Mouse (Mus musculus) ES-E14 (cell line): ENCODE measurements around the gene Gata2. TPM values are rescaled to one million over a fixed set of nuclear protein-coding genes. Genes with fewer than 3 reads are reported as not detected.

Source experiments
- DNase-seq: peaks from one replicate; pipeline ENCODE4 v3.0.0-alpha.2; 2013; ENCODE audit warnings: low read depth, low spot score
- H3K27ac ChIP-seq: 2 replicates; pipeline ENCODE4 v1.5.1; 2012; ENCODE audit warnings: low read depth, mild to moderate bottlenecking, low read length, moderate library complexity, mixed read lengths; ENCODE audit not compliant: poor library complexity, insufficient read depth, severe bottlenecking
- H3K36me3 ChIP-seq: 2 replicates; pipeline ENCODE4 v1.6.1; 2012; ENCODE audit warnings: mild to moderate bottlenecking, low read length, moderate library complexity, mixed read lengths; ENCODE audit not compliant: control insufficient read depth, poor library complexity, insufficient read depth, severe bottlenecking
- H3K4me1 ChIP-seq, 2 experiments: fragments of 150-350 bp in 1 of 2; sonication (generic) in 1 of 2; 2 replicates each; pipeline ENCODE4 v1.6.1; 2012; ENCODE audit warnings: low read length in 2 of 2, mild to moderate bottlenecking in 1 of 2, mixed read lengths in 1 of 2; ENCODE audit not compliant: control insufficient read depth in 2 of 2, insufficient read depth in 2 of 2, poor library complexity in 1 of 2
- H3K4me3 ChIP-seq, 2 experiments: fragments of 150-350 bp in 1 of 2; sonication (generic) in 1 of 2; 2 replicates each; pipeline ENCODE4 v1.5.1; 2012; ENCODE audit warnings: low read length in 2 of 2, low read depth in 1 of 2, mild to moderate bottlenecking in 1 of 2, mixed read lengths in 1 of 2; ENCODE audit not compliant: insufficient read depth in 1 of 2, poor library complexity in 1 of 2, severe bottlenecking in 1 of 2
- H3K9ac ChIP-seq: 2 replicates; pipeline ENCODE4 v1.6.1; 2012; ENCODE audit warnings: low read depth, mild to moderate bottlenecking, low read length, mixed read lengths; ENCODE audit not compliant: poor library complexity, insufficient read depth, severe bottlenecking
- H3K9me3 ChIP-seq: fragments of 150-350 bp; sonication (generic); 2 replicates; pipeline ENCODE4 v1.6.1; 2012; ENCODE audit warnings: low read depth, mild to moderate bottlenecking, low read length; ENCODE audit not compliant: control insufficient read depth, insufficient read depth
- HCFC1 ChIP-seq: IDR thresholded peaks from 2 replicates; pipeline ENCODE4 v1.6.1; 2012; ENCODE audit warnings: low read length, inconsistent platforms, borderline replicate concordance; ENCODE audit not compliant: insufficient read depth
- in situ Hi-C, 2 experiments: fragments of 600-800 bp; cut with MboI; formaldehyde crosslinking; loops; one replicate each; pipeline ENCODE4 v1.15.1; 2025; ENCODE audit warnings: low sequenced_read_pairs in 2 of 2, inconsistent platforms in 1 of 2; ENCODE audit not compliant: unreplicated experiment in 2 of 2
- total RNA-seq: library from RNA; depleted of rRNA; stranded (reverse); fragments of 300-350 nt; gene quantifications from 2 replicates; pipeline ENCODE4 v1.2.3, GENCODE M21; 2012; rRNA removed

Gene Gata2
- total RNA-seq, 1 experiment: 5.4 TPM

GRCm38 (mm10) chr6:88255435-88255834 is 61.7 kb downstream of the Gata2 start:
- no peak for DNase-seq
- no peak overlapping the region for H3K4me3 ChIP-seq
- H3K9me3 ChIP-seq: no peaks in the 10 kb centered on the region
- peaks cover 2% of the 10 kb centered on the region; the same call in 1 of the 2 replicates for H3K36me3 ChIP-seq
- no peak overlapping the region for H3K9ac ChIP-seq
- H3K27ac ChIP-seq: no peak overlapping the region
- H3K4me1 ChIP-seq: no peaks in the 10 kb centered on the region
- in situ Hi-C loops: no loop called here
- TF ChIP-seq HCFC1: no peak

Other genes with a start within 250 kb of the Gata2 start
- 13.6 and 14.0 TPM in 2 replicates for gene H1fx, start 212.3 kb upstream of the Gata2 start, total RNA-seq
- 31.2 and 56.2 TPM in 2 replicates for gene Rab7, start 148.6 kb upstream of the Gata2 start, total RNA-seq
- gene Rpn1, start 109.4 kb upstream of the Gata2 start, total RNA-seq: 376 and 602 TPM in 2 replicates
- not detected in 2 replicates for gene Dnajb8, start 28.4 kb downstream of the Gata2 start, total RNA-seq